Mouse (Mus musculus) neural tube, embryonic 14.5 days (tissue): ENCODE measurements at regions not wholly inside any gene's neighbourhood (a gene's known extent, or its start where the extent isn't known, plus 50 kb on each side); places are given as distances from the start of the nearest gene placed in this dataset.
A peak's percentile ranks its signal among the peaks of the same experiment; 100 is the strongest.
"Not testable (repeated sequence)": the region's sequence is repeated elsewhere in the genome, so short reads cannot be mapped to it uniquely, and the experiment has no call there.

Source experiments
- ATAC-seq: fragments of 200-750 bp; cut with Nextera tagmentation; 2 replicates; pipeline ENCODE4 v1.8.0; 2017; ENCODE audit warnings: low read depth, mild to moderate bottlenecking, moderate TSS enrichment, moderate library complexity
- H3K27ac ChIP-seq: fragments of 300-500 bp; sonication (generic); 2 replicates; pipeline ENCODE4 v1.5.1; 2014; ENCODE audit warnings: low read depth, mild to moderate bottlenecking, control low read depth, low read length, moderate library complexity, mixed read lengths
- H3K27me3 ChIP-seq: fragments of 300-500 bp; sonication (generic); 2 replicates; pipeline ENCODE4 v1.6.1; 2014; ENCODE audit warnings: low read length; ENCODE audit not compliant: control insufficient read depth, insufficient read depth
- H3K36me3 ChIP-seq: fragments of 300-500 bp; sonication (generic); 2 replicates; pipeline ENCODE4 v1.6.1; 2014; ENCODE audit warnings: low read length, mixed read lengths; ENCODE audit not compliant: control insufficient read depth, insufficient read depth
- H3K4me1 ChIP-seq: fragments of 300-500 bp; sonication (generic); 2 replicates; pipeline ENCODE4 v1.6.1; 2014; ENCODE audit warnings: low read length; ENCODE audit not compliant: control insufficient read depth, insufficient read depth
- H3K4me2 ChIP-seq: fragments of 300-500 bp; sonication (generic); 2 replicates; pipeline ENCODE4 v1.6.1; 2014; ENCODE audit warnings: mild to moderate bottlenecking, low read depth, low read length, control low read depth
- H3K4me3 ChIP-seq: fragments of 300-500 bp; sonication (generic); 2 replicates; pipeline ENCODE4 v1.5.1; 2014; ENCODE audit warnings: low read depth, low read length, control low read depth, mixed read lengths
- H3K9ac ChIP-seq: fragments of 300-500 bp; sonication (generic); replicated peaks from 2 replicates; pipeline ENCODE4 v1.6.1; 2014; ENCODE audit warnings: low read depth, mild to moderate bottlenecking, control low read depth, low read length, mixed read lengths
- H3K9me3 ChIP-seq: fragments of 300-500 bp; sonication (generic); 2 replicates; pipeline ENCODE4 v1.6.1; 2016; ENCODE audit warnings: low read length; ENCODE audit not compliant: control insufficient read depth
- WGBS: fragments of 180-500 bp; shearing (Covaris S2); extraction: QIAGEN DNeasy Blood & Tissue Kit; methylation state at CpG from one replicate; pipeline ENCODE4 v1.1.7; 2014; 5-methylcytosine and 5-hydroxymethylcytosine counted together

GRCm38 (mm10) chr3:44991467-44991992 is 386.7 kb upstream of the Pcdh10 start:
- not testable (repeated sequence) for H3K4me1 ChIP-seq, H3K27ac ChIP-seq, H3K4me2 ChIP-seq, H3K9ac ChIP-seq, H3K36me3 ChIP-seq, H3K4me3 ChIP-seq, H3K9me3 ChIP-seq, H3K27me3 ChIP-seq
- 0 out of 2 replicates have a peak, but pooled peaks have one; percentile 66 for ATAC-seq
- WGBS = 93% methylated on average over 4 of the region's 4 CpGs
